ENCODE assay signal across 8 mouse cellular contexts in the genomic region with DNA sequence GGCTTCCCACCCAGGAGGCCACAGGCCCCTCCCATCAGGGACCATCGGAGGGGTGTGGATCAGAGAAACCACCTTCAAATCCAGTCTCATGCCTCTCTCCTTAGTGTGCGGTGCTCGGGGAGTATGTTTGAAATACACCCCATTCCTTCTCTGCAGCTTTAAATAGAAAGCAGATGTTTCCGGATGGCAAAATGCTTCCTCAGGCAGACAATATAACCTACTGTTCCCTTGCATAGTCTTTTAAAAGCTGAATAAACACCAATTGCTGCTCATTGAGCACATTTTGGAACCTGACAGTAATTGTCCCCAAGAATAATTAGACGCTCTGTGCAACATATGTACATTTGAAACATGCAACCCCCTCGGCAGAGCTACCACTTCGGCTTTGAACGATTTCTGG. TPM values are rescaled to one million over a fixed set of nuclear protein-coding genes. Genes with fewer than 3 reads are reported as not detected.
A peak's percentile ranks its signal among the peaks of the same experiment; 100 is the strongest.
DNase-seq lines count a peak whose midpoint lies in the region; ATAC-seq and TF ChIP-seq lines count a peak whose summit lies in the region.

No protein-coding gene starts in this region.

- H3K9ac ChIP-seq in hindbrain, embryonic 15.5 days: 0 out of 2 replicates have a peak overlapping the region, but pooled peaks have one; percentile 1

- no peak for TF ChIP-seq CTCF in gastrocnemius, adult 2 months (IDR thresholded peaks at IDR 0.05)

- peaks cover 71% of the 10 kb centered on the region for H3K4me1 ChIP-seq in hindbrain, embryonic 15.5 days (replicated peaks)

- intact Hi-C loops in gastrocnemius, adult 2 months (cut with DNase I): no loop called here
- intact Hi-C loops in gastrocnemius, postnatal 14 days (cut with DNase I; ENCODE audit: low total_unique reads): no loop called here

- H3K4me3 ChIP-seq in gastrocnemius, adult 2 months: peak overlapping the region; percentile 33; the same call in 1 of the 2 replicates
- no peak overlapping the region for H3K4me3 ChIP-seq in hindbrain, embryonic 15.5 days

- no peaks in the 10 kb centered on the region for H3K9me3 ChIP-seq in hindbrain, embryonic 15.5 days

- DNase-seq in gastrocnemius, adult 2 months: no peak
- no peak for DNase-seq in gastrocnemius, postnatal 14 days
- DNase-seq in right cerebral cortex, postnatal 25 days: peak; percentile 36
- DNase-seq in right cerebral cortex, adult 18-20 months: no peak
- no peak for DNase-seq in thymus, postnatal 14 days
- no peak for DNase-seq in thymus, postnatal 0 days (ENCODE audit: low spot score)

- H3K4me2 ChIP-seq in hindbrain, embryonic 15.5 days: peak overlapping the region; percentile 35

- ATAC-seq in hindbrain, embryonic 15.5 days (ENCODE audit: low FRiP score, low read depth): no peak
- ATAC-seq in inflammation-experienced regulatory T-cells, adult 6 months: no peak

- H3K36me3 ChIP-seq in hindbrain, embryonic 15.5 days: no peaks in the 10 kb centered on the region

- H3K27me3 ChIP-seq in hindbrain, embryonic 15.5 days: no peaks in the 10 kb centered on the region

- H3K27ac ChIP-seq in gastrocnemius, adult 2 months: peak overlapping the region; percentile 31; the same call in 1 of the 2 replicates
- H3K27ac ChIP-seq in hindbrain, embryonic 15.5 days (replicated peaks): peak overlapping the region; percentile 62

- WGBS in hindbrain, embryonic 15.5 days: 19% methylated on average over 8 of the region's 8 CpGs

RNA-seq across cellular contexts. Expression of gene Homer2, which starts 53.3 kb away (rescaled TPM):
- 100 to 1,000 TPM in 1 of 2 experiments, 10 to 100 TPM in 1; 39.9 to 102 TPM for total RNA-seq in gastrocnemius, adult 2 months (2021)
- total RNA-seq in gastrocnemius, postnatal 14 days (2021): 10 to 100 TPM; 25.5 to 34.3 TPM
- polyA plus RNA-seq in hindbrain, embryonic 15.5 days (2015; fragmentation: Nextera tagmentation; extraction: Ambion mirVana): 29.6 and 34.4 TPM in 2 replicates
- under 1 TPM in 1 of 3 experiments, not detected in 2; 0.47 TPM for polyA plus RNA-seq in inflammation-experienced regulatory T-cells, adult 6 months (2017; shearing (Covaris generic))
- polyA plus RNA-seq in thymus, postnatal 0 days (2015; fragmentation: Nextera tagmentation; extraction: Ambion mirVana): 0.95 and 1.5 TPM in 2 replicates

Comparison
In these comparisons a context has a peak if more than half of its experiments do, and no peak if none do; other contexts are left out.
1. RNA of gene Homer2, which starts 53.3 kb away (polyA plus RNA-seq): 29.6 to 34.4 TPM in hindbrain, embryonic 15.5 days; 0.95 to 1.5 TPM in thymus, postnatal 0 days and 0.47 TPM in inflammation-experienced regulatory T-cells, adult 6 months; every median in the first group is over 10 times any median in the second.